Mouse (Mus musculus) frontal cortex, postnatal 14 days (tissue): ENCODE measurements around the gene Eva1a.

Source experiments
- DNase-seq, 2 experiments: peaks; one replicate each; pipeline ENCODE4 v3.0.0; 2022; ENCODE audit warnings: low spot score in 2 of 2

The Eva1a gene

DNA sequence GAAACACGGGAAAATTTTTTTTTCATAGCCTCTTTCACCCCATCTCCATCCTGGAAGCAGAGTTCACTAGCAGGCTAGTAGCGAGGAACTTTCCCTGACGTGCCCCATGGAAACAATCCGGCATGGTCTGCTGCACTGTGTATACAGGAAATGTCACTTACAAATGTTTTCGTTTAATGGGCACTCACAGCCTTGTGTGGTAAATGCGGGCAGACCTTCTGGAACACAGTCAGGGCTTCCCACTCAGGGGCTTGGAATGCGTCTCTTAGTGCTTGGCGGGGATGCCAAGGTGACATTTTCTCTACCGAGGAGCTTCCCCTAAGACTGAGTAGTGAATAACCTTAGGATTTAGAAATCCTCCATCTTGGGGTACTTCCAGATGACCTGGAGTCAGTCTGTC is 87.0 kb downstream of the Eva1a start:
- no peak for DNase-seq

DNA sequence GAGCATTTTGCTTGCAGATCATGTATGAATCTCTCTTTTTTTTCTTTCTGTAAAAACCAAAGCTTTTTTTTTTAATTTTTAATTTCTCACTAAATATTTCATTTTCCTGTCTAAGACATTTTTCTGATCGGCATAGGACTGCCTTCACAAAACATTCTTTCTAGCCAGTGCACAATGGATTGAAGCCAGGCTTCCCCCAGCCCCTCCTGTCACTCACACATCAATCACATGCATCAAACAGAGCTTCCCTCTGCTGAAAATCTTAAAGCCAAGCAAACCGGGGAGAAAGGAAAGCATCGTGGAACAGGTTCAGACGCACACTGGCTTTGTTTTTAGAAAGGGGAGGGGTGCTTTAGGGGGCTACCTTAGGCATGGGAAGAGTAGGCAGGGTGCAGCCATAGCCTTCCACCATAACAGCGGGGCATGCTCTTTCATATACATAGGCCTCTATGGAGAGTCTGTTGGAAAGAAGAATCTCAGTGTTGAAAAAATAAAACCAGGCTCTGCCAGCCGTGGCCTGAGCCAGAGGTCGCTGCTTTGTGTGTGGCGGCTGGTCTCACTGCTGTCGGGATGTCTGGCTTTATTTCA is 88.9 kb downstream of the Eva1a start:
- DNase-seq: no peak

DNA sequence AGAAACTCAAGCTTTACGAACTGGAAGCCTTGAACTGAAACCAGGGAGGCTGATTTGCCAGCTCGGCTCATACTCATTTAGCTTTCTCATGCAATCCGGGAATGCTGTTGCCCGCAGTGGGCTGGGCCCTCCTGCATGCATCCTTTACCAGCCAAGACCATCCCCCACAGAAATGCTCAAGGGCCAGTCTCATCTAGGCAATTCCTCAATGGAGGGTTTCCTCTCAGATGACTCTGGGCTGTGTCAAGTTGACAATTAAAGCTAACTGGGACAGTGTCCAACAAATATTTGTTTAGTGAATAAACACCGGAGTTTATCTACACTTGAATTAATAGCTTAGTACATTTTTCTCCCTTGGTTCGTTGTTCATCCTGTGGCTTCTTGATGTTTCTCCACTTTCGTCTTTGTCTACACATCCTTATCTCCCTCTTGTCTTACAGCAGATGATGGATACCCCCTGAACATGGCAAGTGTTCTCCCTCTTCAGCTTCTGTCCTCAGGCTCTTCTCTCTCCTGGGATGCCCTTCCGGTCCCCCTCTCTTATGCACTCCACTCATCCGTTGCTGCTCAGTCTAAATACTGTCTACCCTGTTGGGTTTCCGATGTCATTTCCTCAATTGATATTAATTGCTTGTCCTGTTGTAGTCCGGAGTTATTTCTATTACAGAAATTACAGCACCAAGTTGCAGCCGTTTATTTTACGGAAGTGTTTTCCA is 92.2 kb downstream of the Eva1a start:
- no peak for DNase-seq

GRCm38 (mm10) chr6:82133592-82133978 is 92.7 kb downstream of the Eva1a start:
- no peak for DNase-seq

DNA sequence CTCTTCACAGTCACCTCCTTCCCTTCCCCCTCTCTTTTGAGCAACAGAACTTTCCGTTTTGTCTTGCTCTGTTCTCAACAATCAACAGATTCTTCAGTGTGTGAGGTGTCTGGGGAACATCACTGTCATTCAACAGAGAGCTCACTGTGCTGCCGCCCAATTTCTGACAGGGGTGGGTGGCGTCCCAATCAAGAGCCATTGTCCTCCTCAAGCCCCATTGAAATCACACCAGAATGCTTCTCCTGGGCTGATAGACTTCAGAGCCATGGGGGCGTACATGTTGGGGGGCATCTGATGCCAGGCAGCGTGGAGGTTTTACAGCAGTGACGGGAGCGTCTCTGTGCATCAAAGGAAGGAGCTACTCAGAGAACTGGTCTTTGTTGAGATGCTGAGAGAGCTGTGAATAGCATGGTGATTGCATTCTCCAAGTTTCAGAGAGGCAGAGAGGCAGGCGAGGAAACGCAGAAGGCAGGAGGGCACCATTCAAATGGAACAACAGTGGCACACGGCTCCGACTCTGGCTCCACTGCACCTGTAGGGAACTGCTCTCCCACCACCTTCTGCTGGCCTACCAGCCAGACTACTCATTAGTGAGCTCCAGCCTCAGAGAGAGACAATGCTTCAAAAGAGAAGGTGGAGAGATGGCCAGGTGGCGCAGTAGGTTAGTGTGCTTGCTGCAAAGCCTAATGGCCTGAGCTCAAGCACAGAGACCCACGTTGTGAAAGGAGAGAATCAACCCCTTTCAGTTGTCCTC is 95.3 kb downstream of the Eva1a start:
- no peak for DNase-seq
